Mouse (Mus musculus): ENCODE measurements around the gene Rprd1b. TPM values are rescaled to one million over a fixed set of nuclear protein-coding genes. Genes with fewer than 3 reads are reported as not detected.

The Rprd1b gene
- polyA plus RNA-seq, 1 experiment from 2014 or later, result 36.6 TPM

GRCm38 (mm10) chr2:158120211-158120610, 91.9 kb downstream of the Rprd1b start:
- 81% methylated on average over 8 of the region's 8 CpGs for WGBS
- no peaks in the 10 kb centered on the region for H3K36me3 ChIP-seq (ENCODE audit: control insufficient read depth, insufficient read depth)
- H3K27ac ChIP-seq (ENCODE audit: low read length), result no peak overlapping the region
- H3K9ac ChIP-seq (replicated peaks; ENCODE audit: low read depth, low read length), result no peak overlapping the region
- no peaks in the 10 kb centered on the region for H3K4me1 ChIP-seq (replicated peaks; ENCODE audit: control insufficient read depth, insufficient read depth, low read length)
- H3K4me3 ChIP-seq (replicated peaks; ENCODE audit: low read length), result no peak overlapping the region
- H3K4me2 ChIP-seq (ENCODE audit: low read length), result no peak overlapping the region
- no peaks in the 10 kb centered on the region for H3K9me3 ChIP-seq (ENCODE audit: control insufficient read depth, low read length)
- ATAC-seq, result no peak
- H3K27me3 ChIP-seq (replicated peaks; ENCODE audit: control insufficient read depth, insufficient read depth, low read length), result no peaks in the 10 kb centered on the region

GRCm38 (mm10) chr2:158120868-158121267, 92.6 kb downstream of the Rprd1b start:
- ATAC-seq, result no peak
- Histone ChIP-seq H3K4me1 (replicated peaks; ENCODE audit: control insufficient read depth, insufficient read depth, low read length) (no peaks in the 10 kb centered on the region), H3K4me2 (ENCODE audit: low read length) (no peak overlapping the region), H3K27ac (ENCODE audit: low read length) (no peak overlapping the region), H3K9me3 (ENCODE audit: control insufficient read depth, low read length) (no peaks in the 10 kb centered on the region), H3K4me3 (replicated peaks; ENCODE audit: low read length) (no peak overlapping the region), H3K36me3 (ENCODE audit: control insufficient read depth, insufficient read depth) (no peaks in the 10 kb centered on the region), H3K9ac (replicated peaks; ENCODE audit: low read depth, low read length) (no peak overlapping the region), H3K27me3 (replicated peaks; ENCODE audit: control insufficient read depth, insufficient read depth, low read length) (no peaks in the 10 kb centered on the region)
- WGBS, result 76% methylated on average over 3 of the region's 3 CpGs

- no peak for ATAC-seq
- Histone ChIP-seq H3K27ac (ENCODE audit: low read length) (no peak overlapping the region), H3K4me3 (replicated peaks; ENCODE audit: low read length) (no peak overlapping the region), H3K4me1 (replicated peaks; ENCODE audit: control insufficient read depth, insufficient read depth, low read length) (no peaks in the 10 kb centered on the region), H3K36me3 (ENCODE audit: control insufficient read depth, insufficient read depth) (no peaks in the 10 kb centered on the region), H3K27me3 (replicated peaks; ENCODE audit: control insufficient read depth, insufficient read depth, low read length) (no peaks in the 10 kb centered on the region), H3K9me3 (ENCODE audit: control insufficient read depth, low read length) (no peaks in the 10 kb centered on the region), H3K9ac (replicated peaks; ENCODE audit: low read depth, low read length) (no peak overlapping the region), H3K4me2 (ENCODE audit: low read length) (no peak overlapping the region)
- 66% methylated on average over 11 of the region's 12 CpGs for WGBS
These were observed 93.5 kb downstream of the Rprd1b start for GRCm38 (mm10) chr2:158121645-158122326.

GRCm38 (mm10) chr2:158122814-158123213, 94.5 kb downstream of the Rprd1b start:
- H3K9ac ChIP-seq (replicated peaks; ENCODE audit: low read depth, low read length), result no peak overlapping the region
- ATAC-seq, result no peak
- H3K9me3 ChIP-seq (ENCODE audit: control insufficient read depth, low read length), result no peaks in the 10 kb centered on the region
- no peak overlapping the region for H3K27ac ChIP-seq (ENCODE audit: low read length)
- H3K4me3 ChIP-seq (replicated peaks; ENCODE audit: low read length), result no peak overlapping the region
- H3K36me3 ChIP-seq (ENCODE audit: control insufficient read depth, insufficient read depth), result no peaks in the 10 kb centered on the region
- WGBS, result 79% methylated on average over 6 of the region's 6 CpGs
- H3K4me2 ChIP-seq (ENCODE audit: low read length), result no peak overlapping the region
- H3K4me1 ChIP-seq (replicated peaks; ENCODE audit: control insufficient read depth, insufficient read depth, low read length), result no peaks in the 10 kb centered on the region
- H3K27me3 ChIP-seq (replicated peaks; ENCODE audit: control insufficient read depth, insufficient read depth, low read length), result no peaks in the 10 kb centered on the region

GRCm38 (mm10) chr2:158127245-158127644, 98.9 kb downstream of the Rprd1b start:
- H3K4me2 ChIP-seq (ENCODE audit: low read length), result no peak overlapping the region
- H3K4me3 ChIP-seq (replicated peaks; ENCODE audit: low read length), result no peak overlapping the region
- WGBS, result 95% methylated on average over 6 of the region's 6 CpGs
- no peaks in the 10 kb centered on the region for H3K9me3 ChIP-seq (ENCODE audit: control insufficient read depth, low read length)
- no peak overlapping the region for H3K9ac ChIP-seq (replicated peaks; ENCODE audit: low read depth, low read length)
- H3K27me3 ChIP-seq (replicated peaks; ENCODE audit: control insufficient read depth, insufficient read depth, low read length), result no peaks in the 10 kb centered on the region
- H3K27ac ChIP-seq (ENCODE audit: low read length), result no peak overlapping the region
- no peak for ATAC-seq
- H3K4me1 ChIP-seq (replicated peaks; ENCODE audit: control insufficient read depth, insufficient read depth, low read length), result peaks cover 5% of the 10 kb centered on the region; the same call in 1 of the 2 replicates
- no peaks in the 10 kb centered on the region for H3K36me3 ChIP-seq (ENCODE audit: control insufficient read depth, insufficient read depth)

GRCm38 (mm10) chr2:158127872-158128271, 99.6 kb downstream of the Rprd1b start:
- Histone ChIP-seq H3K4me3 (replicated peaks; ENCODE audit: low read length) (no peak overlapping the region), H3K9ac (replicated peaks; ENCODE audit: low read depth, low read length) (no peak overlapping the region), H3K4me2 (ENCODE audit: low read length) (no peak overlapping the region), H3K9me3 (ENCODE audit: control insufficient read depth, low read length) (no peaks in the 10 kb centered on the region), H3K27me3 (replicated peaks; ENCODE audit: control insufficient read depth, insufficient read depth, low read length) (no peaks in the 10 kb centered on the region), H3K27ac (ENCODE audit: low read length) (no peak overlapping the region), H3K4me1 (replicated peaks; ENCODE audit: control insufficient read depth, insufficient read depth, low read length) (peaks cover 5% of the 10 kb centered on the region; the same call in 1 of the 2 replicates), H3K36me3 (ENCODE audit: control insufficient read depth, insufficient read depth) (no peaks in the 10 kb centered on the region)
- no peak for ATAC-seq
- WGBS, result 88% methylated on average over 7 of the region's 7 CpGs

GRCm38 (mm10) chr2:158128461-158129130, 100.3 kb downstream of the Rprd1b start:
- no peaks in the 10 kb centered on the region for H3K36me3 ChIP-seq (ENCODE audit: control insufficient read depth, insufficient read depth)
- peaks cover 5% of the 10 kb centered on the region; the same call in 1 of the 2 replicates for H3K4me1 ChIP-seq (replicated peaks; ENCODE audit: control insufficient read depth, insufficient read depth, low read length)
- H3K9ac ChIP-seq (replicated peaks; ENCODE audit: low read depth, low read length), result no peak overlapping the region
- no peak overlapping the region for H3K27ac ChIP-seq (ENCODE audit: low read length)
- no peak overlapping the region for H3K4me2 ChIP-seq (ENCODE audit: low read length)
- 80% methylated on average over 8 of the region's 8 CpGs for WGBS
- no peak overlapping the region for H3K4me3 ChIP-seq (replicated peaks; ENCODE audit: low read length)
- no peaks in the 10 kb centered on the region for H3K9me3 ChIP-seq (ENCODE audit: control insufficient read depth, low read length)
- no peak for ATAC-seq
- no peaks in the 10 kb centered on the region for H3K27me3 ChIP-seq (replicated peaks; ENCODE audit: control insufficient read depth, insufficient read depth, low read length)

GRCm38 (mm10) chr2:158129291-158130002, 101.2 kb downstream of the Rprd1b start:
- H3K9me3 ChIP-seq (ENCODE audit: control insufficient read depth, low read length), result no peaks in the 10 kb centered on the region
- 88% methylated on average over 16 of the region's 16 CpGs for WGBS
- no peak for ATAC-seq
- H3K27ac ChIP-seq (ENCODE audit: low read length), result no peak overlapping the region
- H3K27me3 ChIP-seq (replicated peaks; ENCODE audit: control insufficient read depth, insufficient read depth, low read length), result no peaks in the 10 kb centered on the region
- H3K36me3 ChIP-seq (ENCODE audit: control insufficient read depth, insufficient read depth), result no peaks in the 10 kb centered on the region
- no peak overlapping the region for H3K4me3 ChIP-seq (replicated peaks; ENCODE audit: low read length)
- H3K4me2 ChIP-seq (ENCODE audit: low read length), result no peak overlapping the region
- H3K9ac ChIP-seq (replicated peaks; ENCODE audit: low read depth, low read length), result no peak overlapping the region
- peaks cover 5% of the 10 kb centered on the region; the same call in 1 of the 2 replicates for H3K4me1 ChIP-seq (replicated peaks; ENCODE audit: control insufficient read depth, insufficient read depth, low read length)

- Histone ChIP-seq H3K36me3 (ENCODE audit: control insufficient read depth, insufficient read depth) (no peaks in the 10 kb centered on the region), H3K9ac (replicated peaks; ENCODE audit: low read depth, low read length) (no peak overlapping the region), H3K4me1 (replicated peaks; ENCODE audit: control insufficient read depth, insufficient read depth, low read length) (peaks cover 5% of the 10 kb centered on the region; the same call in 1 of the 2 replicates), H3K4me2 (ENCODE audit: low read length) (no peak overlapping the region), H3K27ac (ENCODE audit: low read length) (no peak overlapping the region), H3K4me3 (replicated peaks; ENCODE audit: low read length) (no peak overlapping the region), H3K9me3 (ENCODE audit: control insufficient read depth, low read length) (no peaks in the 10 kb centered on the region), H3K27me3 (replicated peaks; ENCODE audit: control insufficient read depth, insufficient read depth, low read length) (no peaks in the 10 kb centered on the region)
- ATAC-seq, result no peak
- WGBS, result 49% methylated on average over 5 of the region's 5 CpGs
These were observed 102.2 kb downstream of the Rprd1b start for GRCm38 (mm10) chr2:158130391-158130986.

All from forebrain, embryonic 16.5 days (tissue).